Mouse (Mus musculus) neural tube, embryonic 14.5 days (tissue): ENCODE data around the gene Myocd. TPM values are rescaled to one million over a fixed set of nuclear protein-coding genes. Genes with fewer than 3 reads are reported as not detected.
A peak's percentile ranks its signal among the peaks of the same experiment; 100 is the strongest.

Experiments
- ATAC-seq: fragments of 200-750 bp; cut with Nextera tagmentation; 2 replicates; pipeline ENCODE4 v1.8.0; 2017; ENCODE audit warnings: low read depth, mild to moderate bottlenecking, moderate TSS enrichment, moderate library complexity
- H3K27ac ChIP-seq: fragments of 300-500 bp; sonication (generic); 2 replicates; pipeline ENCODE4 v1.5.1; 2014; ENCODE audit warnings: low read depth, mild to moderate bottlenecking, control low read depth, low read length, moderate library complexity, mixed read lengths
- H3K27me3 ChIP-seq: fragments of 300-500 bp; sonication (generic); 2 replicates; pipeline ENCODE4 v1.6.1; 2014; ENCODE audit warnings: low read length; ENCODE audit not compliant: control insufficient read depth, insufficient read depth
- H3K36me3 ChIP-seq: fragments of 300-500 bp; sonication (generic); 2 replicates; pipeline ENCODE4 v1.6.1; 2014; ENCODE audit warnings: low read length, mixed read lengths; ENCODE audit not compliant: control insufficient read depth, insufficient read depth
- H3K4me1 ChIP-seq: fragments of 300-500 bp; sonication (generic); 2 replicates; pipeline ENCODE4 v1.6.1; 2014; ENCODE audit warnings: low read length; ENCODE audit not compliant: control insufficient read depth, insufficient read depth
- H3K4me2 ChIP-seq: fragments of 300-500 bp; sonication (generic); 2 replicates; pipeline ENCODE4 v1.6.1; 2014; ENCODE audit warnings: mild to moderate bottlenecking, low read depth, low read length, control low read depth
- H3K4me3 ChIP-seq: fragments of 300-500 bp; sonication (generic); 2 replicates; pipeline ENCODE4 v1.5.1; 2014; ENCODE audit warnings: low read depth, low read length, control low read depth, mixed read lengths
- H3K9ac ChIP-seq: fragments of 300-500 bp; sonication (generic); replicated peaks from 2 replicates; pipeline ENCODE4 v1.6.1; 2014; ENCODE audit warnings: low read depth, mild to moderate bottlenecking, control low read depth, low read length, mixed read lengths
- H3K9me3 ChIP-seq: fragments of 300-500 bp; sonication (generic); 2 replicates; pipeline ENCODE4 v1.6.1; 2016; ENCODE audit warnings: low read length; ENCODE audit not compliant: control insufficient read depth
- WGBS: fragments of 180-500 bp; shearing (Covaris S2); extraction: QIAGEN DNeasy Blood & Tissue Kit; methylation state at CpG from one replicate; pipeline ENCODE4 v1.1.7; 2014; 5-methylcytosine and 5-hydroxymethylcytosine counted together
- polyA plus RNA-seq: library from polyadenylated mRNA; unstranded; fragments of >200 nt; fragmentation: Nextera tagmentation; extraction: Ambion mirVana; gene quantifications from 2 replicates; pipeline ENCODE4 v1.2.1, GENCODE M21; 2014

The Myocd gene
- polyA plus RNA-seq, 1 experiment from 2014 or later = 0.47 TPM

DNA sequence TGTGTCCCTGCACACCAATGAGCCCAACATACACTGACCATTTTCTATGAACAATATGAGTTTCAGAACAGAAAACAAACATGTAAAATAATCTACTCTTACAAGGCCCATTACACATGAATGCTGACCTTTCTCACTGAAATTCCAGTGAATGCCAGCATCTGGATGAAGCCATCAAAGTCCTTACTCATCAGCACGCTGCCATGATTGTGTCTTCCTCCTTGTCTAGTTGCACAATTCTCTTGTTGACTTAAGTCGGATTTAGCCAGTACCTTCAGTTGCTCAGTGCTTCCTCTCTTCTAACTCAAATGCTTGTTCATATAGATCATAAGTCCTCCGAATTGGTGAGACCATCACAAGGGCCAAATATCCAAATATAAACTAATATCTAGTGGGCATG lies 130.8 kb downstream of the Myocd start:
- Histone ChIP-seq H3K9me3 (no peaks in the 10 kb centered on the region), H3K4me1 (no peaks in the 10 kb centered on the region), H3K4me3 (no peak overlapping the region), H3K27ac (no peak overlapping the region), H3K4me2 (no peak overlapping the region), H3K36me3 (no peaks in the 10 kb centered on the region), H3K9ac (no peak overlapping the region), H3K27me3 (no peaks in the 10 kb centered on the region)
- WGBS = 92% methylated on average over 3 of the region's 3 CpGs
- no peak for ATAC-seq

DNA sequence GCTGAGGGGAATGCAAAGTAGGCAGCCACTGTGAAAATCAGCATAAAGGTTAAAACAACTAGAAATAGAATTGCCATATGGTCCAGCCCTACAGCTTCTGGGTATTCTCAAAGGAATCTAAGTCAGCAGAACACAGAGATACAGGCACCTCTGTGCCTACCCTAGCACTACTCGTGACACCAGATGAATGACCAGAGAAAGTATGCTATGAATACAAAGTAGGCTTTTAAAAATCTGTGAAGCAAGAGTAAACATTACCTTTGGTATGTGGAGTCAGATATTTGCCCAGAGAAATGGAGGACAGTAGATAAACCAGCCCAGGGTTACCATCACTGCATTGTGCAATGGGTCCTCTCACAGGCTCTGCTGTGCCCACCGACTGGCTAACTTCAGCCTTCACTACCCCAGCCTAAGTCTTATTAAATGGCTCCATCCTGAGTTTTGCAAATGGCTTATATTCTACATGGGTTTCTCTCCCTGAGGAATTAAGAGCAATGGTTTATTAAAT lies 132.6 kb downstream of the Myocd start:
- 59% methylated on average over 2 of the region's 2 CpGs for WGBS
- no peaks in the 10 kb centered on the region for H3K9me3 ChIP-seq
- H3K4me2 ChIP-seq = no peak overlapping the region
- no peaks in the 10 kb centered on the region for H3K4me1 ChIP-seq
- H3K4me3 ChIP-seq = no peak overlapping the region
- H3K27ac ChIP-seq = no peak overlapping the region
- no peaks in the 10 kb centered on the region for H3K27me3 ChIP-seq
- H3K9ac ChIP-seq = no peak overlapping the region
- no peak for ATAC-seq
- no peaks in the 10 kb centered on the region for H3K36me3 ChIP-seq

DNA sequence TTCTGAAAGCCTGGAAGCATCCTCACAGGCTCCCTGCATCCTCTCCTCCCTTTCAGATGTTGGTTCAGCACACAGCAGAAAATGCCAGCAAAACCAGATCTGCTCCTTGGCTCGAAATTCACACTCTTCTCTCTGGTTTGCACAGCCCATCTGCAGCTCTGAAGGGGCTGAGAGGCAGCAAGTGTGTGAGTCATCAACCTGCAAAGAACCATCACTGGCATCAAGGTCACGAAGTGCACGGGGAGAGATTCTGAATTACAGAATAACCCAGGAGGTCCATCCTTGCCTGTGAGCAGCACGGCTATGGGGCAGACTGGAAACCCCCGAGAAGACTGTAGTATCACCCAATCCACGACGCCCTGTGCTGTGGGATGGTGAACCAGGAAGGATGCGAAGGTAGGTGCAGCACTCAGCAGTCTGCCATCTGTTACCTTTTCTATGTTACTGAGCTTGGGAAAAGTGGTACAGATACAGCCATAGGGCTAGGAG lies 134.5 kb downstream of the Myocd start:
- Histone ChIP-seq H3K9ac (no peak overlapping the region), H3K27me3 (no peaks in the 10 kb centered on the region), H3K27ac (no peak overlapping the region), H3K4me1 (no peaks in the 10 kb centered on the region), H3K4me2 (no peak overlapping the region), H3K4me3 (no peak overlapping the region), H3K36me3 (no peaks in the 10 kb centered on the region), H3K9me3 (no peaks in the 10 kb centered on the region)
- WGBS = 86% methylated on average over 8 of the region's 8 CpGs
- no peak for ATAC-seq

DNA sequence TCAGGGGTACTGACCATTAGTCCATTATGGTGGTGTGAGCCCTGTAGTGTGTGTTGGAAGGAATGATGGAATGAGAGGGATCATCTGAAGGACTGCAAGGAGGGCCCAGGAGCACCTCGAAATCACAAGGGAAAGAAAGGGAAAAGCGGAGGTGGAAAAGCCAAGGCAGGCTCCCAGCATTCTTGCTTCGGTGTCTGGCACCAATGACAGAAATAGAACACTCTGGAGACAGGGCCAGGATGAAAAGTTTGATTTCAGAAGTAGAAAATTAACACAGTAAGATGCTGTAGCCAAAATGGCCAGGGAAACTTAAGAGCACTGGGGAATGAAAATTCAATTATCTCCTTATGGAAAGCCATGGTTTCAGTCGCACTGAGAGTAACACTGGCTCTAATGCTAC lies 136.1 kb downstream of the Myocd start:
- Histone ChIP-seq H3K9me3 (no peaks in the 10 kb centered on the region), H3K36me3 (no peaks in the 10 kb centered on the region), H3K27ac (no peak overlapping the region), H3K4me2 (no peak overlapping the region), H3K27me3 (no peaks in the 10 kb centered on the region), H3K4me1 (no peaks in the 10 kb centered on the region), H3K4me3 (no peak overlapping the region), H3K9ac (no peak overlapping the region)
- 86% methylated on average over 4 of the region's 4 CpGs for WGBS
- no peak for ATAC-seq

DNA sequence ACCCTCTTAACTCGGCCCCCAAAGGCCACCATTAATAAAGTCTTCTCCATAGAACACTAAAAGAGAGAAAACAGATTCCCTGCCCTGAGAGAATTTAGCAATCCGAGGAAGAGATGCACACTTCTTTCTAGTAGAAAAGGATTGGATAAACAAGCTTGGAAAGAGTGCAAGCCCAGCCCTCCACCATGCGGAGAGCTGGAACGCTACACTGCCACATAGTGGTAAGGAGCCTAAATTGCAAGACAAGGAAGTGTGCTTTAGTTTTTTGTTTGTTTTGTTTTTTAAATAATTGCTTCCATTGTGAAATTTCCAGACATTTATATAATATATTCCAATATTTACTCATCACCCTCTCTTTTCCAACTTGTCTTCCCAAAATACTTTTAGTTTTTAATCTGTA lies 140.7 kb downstream of the Myocd start:
- ATAC-seq = no peak
- WGBS = 91% methylated on average over 4 of the region's 4 CpGs
- Histone ChIP-seq H3K27me3 (no peaks in the 10 kb centered on the region), H3K27ac (no peak overlapping the region), H3K36me3 (no peaks in the 10 kb centered on the region), H3K4me2 (no peak overlapping the region), H3K4me1 (no peaks in the 10 kb centered on the region; the same call in 1 of the 2 replicates), H3K9me3 (no peaks in the 10 kb centered on the region), H3K4me3 (no peak overlapping the region), H3K9ac (no peak overlapping the region)

DNA sequence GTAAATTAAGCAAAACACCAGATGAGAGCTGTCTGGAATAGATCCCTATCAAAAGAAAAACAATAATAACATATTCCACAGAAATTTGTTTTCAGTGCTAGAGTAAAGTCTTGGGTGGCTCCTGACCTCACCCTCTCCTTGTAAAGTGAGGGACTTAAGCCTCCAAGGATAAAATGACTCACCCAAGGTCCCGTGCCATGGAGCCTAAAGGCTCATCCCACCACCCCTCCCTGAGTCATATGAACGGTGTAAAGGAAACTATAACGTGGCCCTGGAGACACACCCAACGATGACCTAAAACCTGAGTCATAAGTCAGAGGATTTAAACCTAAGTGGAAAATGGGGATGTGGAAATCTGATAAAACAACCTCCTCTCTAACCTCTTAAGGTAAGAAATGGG lies 141.1 kb downstream of the Myocd start:
- Histone ChIP-seq H3K4me3 (no peak overlapping the region), H3K27ac (no peak overlapping the region), H3K36me3 (no peaks in the 10 kb centered on the region), H3K9me3 (no peaks in the 10 kb centered on the region), H3K27me3 (no peaks in the 10 kb centered on the region), H3K9ac (no peak overlapping the region), H3K4me1 (no peaks in the 10 kb centered on the region; the same call in 1 of the 2 replicates), H3K4me2 (no peak overlapping the region)
- ATAC-seq = no peak
- 72% methylated on average over 4 of the region's 4 CpGs for WGBS

DNA sequence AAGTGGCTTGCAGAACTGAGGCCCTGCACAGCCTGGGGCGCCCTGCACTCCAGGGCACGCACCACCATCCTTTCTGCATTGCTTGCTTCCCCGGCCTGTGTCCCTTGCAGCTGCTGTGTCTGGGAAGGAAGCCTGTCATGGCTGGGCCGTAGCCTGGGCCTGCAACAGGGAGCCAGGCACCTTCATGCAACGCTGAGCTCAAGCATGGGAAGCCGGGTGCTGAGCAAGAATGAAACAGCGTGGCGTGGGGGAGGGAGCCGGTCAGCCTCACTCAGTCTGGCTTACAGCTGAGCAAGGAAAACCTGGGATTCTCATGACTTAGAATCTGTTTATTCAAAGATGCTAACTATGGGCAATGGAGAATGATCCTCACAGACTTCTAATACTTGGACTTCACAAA lies 143.2 kb downstream of the Myocd start:
- Histone ChIP-seq H3K4me3 (no peak overlapping the region), H3K36me3 (no peaks in the 10 kb centered on the region), H3K4me1 (no peaks in the 10 kb centered on the region; the same call in 1 of the 2 replicates), H3K27ac (0 out of 2 replicates have a peak overlapping the region, but pooled peaks have one; percentile 24), H3K9me3 (no peaks in the 10 kb centered on the region), H3K9ac (no peak overlapping the region), H3K27me3 (no peaks in the 10 kb centered on the region), H3K4me2 (no peak overlapping the region)
- no peak for ATAC-seq
- WGBS = 65% methylated on average over 9 of the region's 9 CpGs

Other genes starting within 250 kb of the Myocd start
- gene 1700086D15Rik, start 110.1 kb downstream of the Myocd start, polyA plus RNA-seq = 0.33 and 0.94 TPM in 2 replicates
- gene Arhgap44, start 107.0 kb downstream of the Myocd start, polyA plus RNA-seq = 16.1 and 20.8 TPM in 2 replicates